Mouse (Mus musculus) limb, embryonic 14.5 days (tissue): ENCODE measurements around the gene Bub1b. TPM values are rescaled to one million over a fixed set of nuclear protein-coding genes. Genes with fewer than 3 reads are reported as not detected.
A peak's percentile ranks its signal among the peaks of the same experiment; 100 is the strongest.
"Not testable (repeated sequence)": the region's sequence is repeated elsewhere in the genome, so short reads cannot be mapped to it uniquely, and the experiment has no call there.

ENCODE experiments used
- ATAC-seq: fragments of 200-750 bp; cut with Nextera tagmentation; 2 replicates; pipeline ENCODE4 v1.8.0; 2017; ENCODE audit warnings: low read depth, moderate number of reproducible peaks, moderate TSS enrichment; ENCODE audit not compliant: low FRiP score
- DNase-seq: peaks from one replicate; pipeline ENCODE4 v3.0.0-alpha.2; 2015; ENCODE audit warnings: low spot score
- H3K27ac ChIP-seq: fragments of 300-500 bp; sonication (generic); replicated peaks from 2 replicates; pipeline ENCODE4 v1.5.1; 2014; ENCODE audit warnings: low read depth, mild to moderate bottlenecking, low read length, moderate library complexity, mixed read lengths
- H3K27me3 ChIP-seq: fragments of 300-500 bp; sonication (generic); 2 replicates; pipeline ENCODE4 v1.6.1; 2014; ENCODE audit warnings: low read length, mixed read lengths; ENCODE audit not compliant: control insufficient read depth, insufficient read depth
- H3K36me3 ChIP-seq: fragments of 300-500 bp; sonication (generic); 2 replicates; pipeline ENCODE4 v1.6.1; 2014; ENCODE audit warnings: mild to moderate bottlenecking, low read length, moderate library complexity, mixed read lengths; ENCODE audit not compliant: control insufficient read depth, insufficient read depth
- H3K4me1 ChIP-seq: fragments of 300-500 bp; sonication (generic); 2 replicates; pipeline ENCODE4 v1.6.1; 2014; ENCODE audit warnings: antibody characterized with exemption, low read length, mixed read lengths; ENCODE audit not compliant: control insufficient read depth, insufficient read depth
- H3K4me2 ChIP-seq: fragments of 300-500 bp; sonication (generic); replicated peaks from 2 replicates; pipeline ENCODE4 v1.6.1; 2014; ENCODE audit warnings: low read depth, mild to moderate bottlenecking, low read length, moderate library complexity; ENCODE audit not compliant: severe bottlenecking
- H3K4me3 ChIP-seq: fragments of 300-500 bp; sonication (generic); replicated peaks from 2 replicates; pipeline ENCODE4 v1.5.1; 2014; ENCODE audit warnings: low read length
- H3K9ac ChIP-seq: fragments of 300-500 bp; sonication (generic); 2 replicates; pipeline ENCODE4 v1.6.1; 2014; ENCODE audit warnings: mild to moderate bottlenecking, low read depth, low read length, moderate library complexity; ENCODE audit not compliant: severe bottlenecking
- H3K9me3 ChIP-seq: fragments of 300-500 bp; sonication (generic); 2 replicates; pipeline ENCODE4 v1.6.1; 2016; ENCODE audit warnings: low read length; ENCODE audit not compliant: control insufficient read depth
- POLR2A ChIP-seq: fragments of 200-500 bp; IDR thresholded peaks from 2 replicates; pipeline ENCODE4 v1.8.0; 2012; ENCODE audit warnings: inconsistent platforms, mild to moderate bottlenecking, moderate library complexity, borderline replicate concordance; ENCODE audit not compliant: insufficient read depth, insufficient read length; ENCODE audit errors: extremely low read depth
- WGBS: fragments of 180-500 bp; shearing (Covaris S2); extraction: QIAGEN DNeasy Blood & Tissue Kit; methylation state at CpG from one replicate; pipeline ENCODE4 v1.1.7; 2014; 5-methylcytosine and 5-hydroxymethylcytosine counted together
- polyA plus RNA-seq, 2 experiments: library from polyadenylated mRNA; depleted of rRNA in 1 of 2; stranded (reverse) in 1 of 2; unstranded in 1 of 2; fragments of >200 nt; fragmentation: Nextera tagmentation in 1 of 2; extraction: Ambion mirVana in 1 of 2; gene quantifications; 2 replicates each; pipeline versions ENCODE4 v1.2.1 to v1.2.3; 2012 to 2014

The Bub1b gene
- polyA plus RNA-seq, 2 experiments, result 53.5 to 64.4 TPM

GRCm38 (mm10) chr2:118646665-118647064 is 48.7 kb downstream of the Bub1b start:
- no peak overlapping the region for H3K4me2 ChIP-seq
- no peak overlapping the region for H3K27ac ChIP-seq
- no peak overlapping the region for H3K4me3 ChIP-seq
- 81% methylated on average over 5 of the region's 5 CpGs for WGBS
- no peaks in the 10 kb centered on the region for H3K9me3 ChIP-seq
- H3K36me3 ChIP-seq, result peaks cover 30% of the 10 kb centered on the region
- H3K4me1 ChIP-seq, result no peaks in the 10 kb centered on the region
- no peak for ATAC-seq
- H3K27me3 ChIP-seq, result no peaks in the 10 kb centered on the region
- no peak for DNase-seq
- H3K9ac ChIP-seq, result no peak overlapping the region
- no peak for TF ChIP-seq POLR2A

- not testable (repeated sequence) for DNase-seq, H3K9me3 ChIP-seq, H3K36me3 ChIP-seq, H3K9ac ChIP-seq, H3K4me2 ChIP-seq, H3K27me3 ChIP-seq, H3K4me1 ChIP-seq, H3K4me3 ChIP-seq, H3K27ac ChIP-seq, ATAC-seq
- WGBS, result 77% methylated on average over 1 of the region's 2 CpGs
These were observed 52.7 kb downstream of the Bub1b start for GRCm38 (mm10) chr2:118650697-118651096.

- no peak for TF ChIP-seq POLR2A
- Histone ChIP-seq H3K4me2 (no peak overlapping the region), H3K36me3 (no peaks in the 10 kb centered on the region), H3K9ac (no peak overlapping the region), H3K27me3 (no peaks in the 10 kb centered on the region), H3K4me1 (peaks cover 16% of the 10 kb centered on the region), H3K27ac (no peak overlapping the region), H3K4me3 (no peak overlapping the region), H3K9me3 (no peaks in the 10 kb centered on the region)
- WGBS, result 32% methylated on average over 3 of the region's 3 CpGs
- DNase-seq (peak; percentile 39), ATAC-seq (0 out of 2 replicates have a peak, but pooled peaks have one; percentile 42)
These were observed 58.8 kb downstream of the Bub1b start for GRCm38 (mm10) chr2:118656688-118657281.

GRCm38 (mm10) chr2:118658457-118658856 is 60.4 kb downstream of the Bub1b start:
- H3K4me1 ChIP-seq, result peaks cover 25% of the 10 kb centered on the region
- H3K27ac ChIP-seq, result no peak overlapping the region
- WGBS, result 18% methylated on average over 4 of the region's 4 CpGs

GRCm38 (mm10) chr2:118659077-118659476 is 61.1 kb downstream of the Bub1b start:
- Histone ChIP-seq H3K4me3 (no peak overlapping the region), H3K27ac (no peak overlapping the region), H3K9me3 (no peaks in the 10 kb centered on the region), H3K9ac (no peak overlapping the region), H3K36me3 (no peaks in the 10 kb centered on the region), H3K4me1 (peaks cover 31% of the 10 kb centered on the region), H3K27me3 (no peaks in the 10 kb centered on the region), H3K4me2 (no peak overlapping the region)
- DNase-seq (no peak), ATAC-seq (no peak)
- TF ChIP-seq POLR2A, result no peak
- 75% methylated on average over 1 of the region's 1 CpGs for WGBS

More at GRCm38 (mm10) chr2:118658457-118658856, 60.4 kb downstream of the Bub1b start:
- no peaks in the 10 kb centered on the region for H3K36me3 ChIP-seq
- H3K9me3 ChIP-seq, result no peaks in the 10 kb centered on the region
- TF ChIP-seq POLR2A, result no peak
- no peak overlapping the region for H3K9ac ChIP-seq
- ATAC-seq (no peak), DNase-seq (no peak)
- H3K4me2 ChIP-seq, result no peak overlapping the region
- no peaks in the 10 kb centered on the region for H3K27me3 ChIP-seq
- H3K4me3 ChIP-seq, result no peak overlapping the region
